Mouse (Mus musculus): ENCODE data around the gene Obp2b. TPM values are rescaled to one million over a fixed set of nuclear protein-coding genes. Genes with fewer than 3 reads are reported as not detected.

Obp2b gene
- polyA plus RNA-seq (2014; fragmentation: Illumina TruSeq; extraction: RNeasy Lipid Tissue Mini Kit (QIAGEN cat#74804); ENCODE audit: low read depth, low replicate concordance): not detected

GRCm38 (mm10) chr2:25736709-25737108, at the start of gene Obp2b:
Gene Obp2b, plus strand, starts transcription at chr2:25737009.

DNA sequence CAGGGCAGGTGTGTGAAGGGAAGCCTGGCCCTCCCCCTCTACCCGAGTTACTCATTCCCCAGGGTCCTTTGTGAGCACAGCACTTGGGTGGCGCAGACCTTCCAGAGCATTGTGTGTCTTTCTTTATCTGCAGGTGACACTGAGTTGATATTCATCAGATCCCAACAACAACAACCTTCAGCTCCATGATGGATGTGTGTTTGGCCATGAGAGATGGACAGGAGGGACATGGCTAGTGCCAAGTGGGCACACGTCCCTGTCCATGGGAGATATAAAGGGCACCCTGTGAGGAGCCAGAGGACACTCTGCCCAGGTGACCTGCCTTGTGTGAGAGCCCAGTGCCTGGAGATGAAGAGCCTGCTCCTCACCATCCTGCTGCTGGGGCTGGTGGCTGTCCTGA, 37.1 kb upstream of the Obp2b start, which contains the start of gene Obp2a:
Gene Obp2a, plus strand, starts transcription at position 301 of the 400 bp plus-strand sequence.

DNA sequence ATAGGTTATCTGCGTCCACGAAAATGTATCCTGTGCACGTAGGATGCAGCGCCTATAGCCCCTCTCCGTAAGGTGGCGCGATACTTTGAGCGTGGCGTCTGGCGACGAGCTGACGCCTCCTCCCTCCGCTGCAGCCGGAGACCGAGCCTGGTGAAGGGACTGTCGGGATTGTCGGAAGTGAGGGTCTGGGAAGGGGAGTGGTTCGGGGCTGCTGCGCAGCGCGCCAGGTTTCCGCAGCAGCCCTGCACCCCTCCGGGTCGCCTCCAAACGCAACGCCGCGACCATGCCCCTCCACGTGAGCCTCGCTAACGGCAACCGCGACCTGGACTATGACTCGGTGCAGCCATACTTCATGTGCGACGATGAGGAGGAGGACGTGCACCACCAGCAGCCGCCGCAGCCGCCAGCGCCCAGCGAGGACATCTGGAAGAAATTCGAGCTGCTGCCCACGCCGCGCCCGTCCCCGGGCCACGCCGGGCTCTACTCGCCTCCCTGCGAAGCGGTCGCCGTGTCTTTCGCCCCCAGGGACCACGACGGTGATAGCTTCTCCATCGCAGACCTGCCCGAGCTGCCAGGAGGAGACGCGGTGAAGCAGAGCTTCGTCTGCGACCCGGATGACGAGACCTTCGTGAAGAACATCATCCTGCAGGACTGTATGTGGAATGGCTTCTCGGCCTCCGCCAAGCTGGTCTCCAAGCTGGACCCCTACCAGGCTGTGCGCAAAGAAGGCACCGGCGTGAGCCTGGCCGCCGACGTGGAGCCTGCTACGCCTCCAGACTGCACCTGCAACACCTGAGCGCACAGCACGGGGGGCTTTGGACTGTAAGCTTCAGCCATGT, 29.9 kb upstream of the Obp2b start, which contains the start of gene Bmyc:
Gene Bmyc, plus strand, starts transcription at position 97 of the 839 bp plus-strand sequence.

DNA sequence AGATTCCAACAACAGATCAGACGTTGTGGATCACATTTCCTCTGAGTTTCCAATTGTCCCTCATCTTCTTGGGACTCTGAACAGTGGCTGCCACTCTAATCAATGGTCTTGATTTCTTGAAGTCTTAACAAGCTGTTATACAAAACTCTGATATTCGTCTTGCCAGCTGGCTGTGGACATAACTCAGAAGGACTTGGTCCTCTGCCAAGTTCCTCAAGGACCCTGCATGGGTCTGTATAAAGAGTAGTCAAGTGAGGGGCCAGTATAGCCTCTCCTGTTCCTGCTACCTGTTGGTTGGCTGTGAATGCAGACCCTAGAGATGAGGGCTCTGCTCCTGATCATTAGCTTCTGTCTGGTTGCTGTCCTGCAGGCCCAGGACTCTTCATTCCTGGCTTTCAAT, 28.5 kb downstream of the Obp2b start, which contains the start of gene Lcn3:
Gene Lcn3, plus strand, starts transcription at position 301 of the 400 bp plus-strand sequence.

GRCm38 (mm10) chr2:25776717-25777116, 39.9 kb downstream of the Obp2b start, which contains the start of gene Lcn11:
Gene Lcn11, plus strand, starts transcription at chr2:25777017.

GRCm38 (mm10) chr2:25781957-25782356, 45.1 kb downstream of the Obp2b start, which contains the start of gene Gm13539:
Gene Gm13539, plus strand, starts transcription at chr2:25782257.

Other genes with a start within 250 kb of the Obp2b start
- gene Lcn12, start 243.1 kb upstream of the Obp2b start, polyA plus RNA-seq (2014; fragmentation: Illumina TruSeq; extraction: RNeasy Lipid Tissue Mini Kit (QIAGEN cat#74804); ENCODE audit: low read depth, low replicate concordance): not detected
- 77.7 TPM for gene Fbxw5, start 236.3 kb upstream of the Obp2b start, polyA plus RNA-seq (2014; fragmentation: Illumina TruSeq; extraction: RNeasy Lipid Tissue Mini Kit (QIAGEN cat#74804); ENCODE audit: low read depth, low replicate concordance)
- 4.2 TPM for gene C8g, start 235.3 kb upstream of the Obp2b start, polyA plus RNA-seq (2014; fragmentation: Illumina TruSeq; extraction: RNeasy Lipid Tissue Mini Kit (QIAGEN cat#74804); ENCODE audit: low read depth, low replicate concordance)
- 13.2 TPM for gene Traf2, start 190.1 kb upstream of the Obp2b start, polyA plus RNA-seq (2014; fragmentation: Illumina TruSeq; extraction: RNeasy Lipid Tissue Mini Kit (QIAGEN cat#74804); ENCODE audit: low read depth, low replicate concordance)
- 280 TPM for gene Edf1, start 179.2 kb upstream of the Obp2b start, polyA plus RNA-seq (2014; fragmentation: Illumina TruSeq; extraction: RNeasy Lipid Tissue Mini Kit (QIAGEN cat#74804); ENCODE audit: low read depth, low replicate concordance)
- 1.7 TPM for gene Mamdc4, start 162.2 kb upstream of the Obp2b start, polyA plus RNA-seq (2014; fragmentation: Illumina TruSeq; extraction: RNeasy Lipid Tissue Mini Kit (QIAGEN cat#74804); ENCODE audit: low read depth, low replicate concordance)
- 91.0 TPM for gene Phpt1, start 161.8 kb upstream of the Obp2b start, polyA plus RNA-seq (2014; fragmentation: Illumina TruSeq; extraction: RNeasy Lipid Tissue Mini Kit (QIAGEN cat#74804); ENCODE audit: low read depth, low replicate concordance)
- gene Ajm1, start 155.3 kb upstream of the Obp2b start, polyA plus RNA-seq (2014; fragmentation: Illumina TruSeq; extraction: RNeasy Lipid Tissue Mini Kit (QIAGEN cat#74804); ENCODE audit: low read depth, low replicate concordance): 0.08 TPM
- 77.4 TPM for gene Rabl6, start 128.5 kb upstream of the Obp2b start, polyA plus RNA-seq (2014; fragmentation: Illumina TruSeq; extraction: RNeasy Lipid Tissue Mini Kit (QIAGEN cat#74804); ENCODE audit: low read depth, low replicate concordance)
- gene Ccdc183, start 119.3 kb upstream of the Obp2b start, polyA plus RNA-seq (2014; fragmentation: Illumina TruSeq; extraction: RNeasy Lipid Tissue Mini Kit (QIAGEN cat#74804); ENCODE audit: low read depth, low replicate concordance): not detected
- 55.1 TPM for gene Tmem141, start 115.0 kb upstream of the Obp2b start, polyA plus RNA-seq (2014; fragmentation: Illumina TruSeq; extraction: RNeasy Lipid Tissue Mini Kit (QIAGEN cat#74804); ENCODE audit: low read depth, low replicate concordance)
- gene Fcna, start 109.0 kb upstream of the Obp2b start, polyA plus RNA-seq (2014; fragmentation: Illumina TruSeq; extraction: RNeasy Lipid Tissue Mini Kit (QIAGEN cat#74804); ENCODE audit: low read depth, low replicate concordance): 4.1 TPM
- gene Lcn8, start 83.9 kb upstream of the Obp2b start, polyA plus RNA-seq (2014; fragmentation: Illumina TruSeq; extraction: RNeasy Lipid Tissue Mini Kit (QIAGEN cat#74804); ENCODE audit: low read depth, low replicate concordance): not detected
- not detected for gene Lcn5, start 79.1 kb upstream of the Obp2b start, polyA plus RNA-seq (2014; fragmentation: Illumina TruSeq; extraction: RNeasy Lipid Tissue Mini Kit (QIAGEN cat#74804); ENCODE audit: low read depth, low replicate concordance)
- not detected for gene Lcn6, start 60.2 kb upstream of the Obp2b start, polyA plus RNA-seq (2014; fragmentation: Illumina TruSeq; extraction: RNeasy Lipid Tissue Mini Kit (QIAGEN cat#74804); ENCODE audit: low read depth, low replicate concordance)
- gene Lcn10, start 54.3 kb upstream of the Obp2b start, polyA plus RNA-seq (2014; fragmentation: Illumina TruSeq; extraction: RNeasy Lipid Tissue Mini Kit (QIAGEN cat#74804); ENCODE audit: low read depth, low replicate concordance): not detected
- gene Obp2a, start 37.0 kb upstream of the Obp2b start, polyA plus RNA-seq (2014; fragmentation: Illumina TruSeq; extraction: RNeasy Lipid Tissue Mini Kit (QIAGEN cat#74804); ENCODE audit: low read depth, low replicate concordance): not detected
- 16.2 TPM for gene Bmyc, start 30.3 kb upstream of the Obp2b start, polyA plus RNA-seq (2014; fragmentation: Illumina TruSeq; extraction: RNeasy Lipid Tissue Mini Kit (QIAGEN cat#74804); ENCODE audit: low read depth, low replicate concordance)
- gene Lcn3, start 28.6 kb downstream of the Obp2b start, polyA plus RNA-seq (2014; fragmentation: Illumina TruSeq; extraction: RNeasy Lipid Tissue Mini Kit (QIAGEN cat#74804); ENCODE audit: low read depth, low replicate concordance): not detected
- not detected for gene Lcn11, start 40.0 kb downstream of the Obp2b start, polyA plus RNA-seq (2014; fragmentation: Illumina TruSeq; extraction: RNeasy Lipid Tissue Mini Kit (QIAGEN cat#74804); ENCODE audit: low read depth, low replicate concordance)
- not detected for gene Gm13539, start 45.2 kb downstream of the Obp2b start, polyA plus RNA-seq (2014; fragmentation: Illumina TruSeq; extraction: RNeasy Lipid Tissue Mini Kit (QIAGEN cat#74804); ENCODE audit: low read depth, low replicate concordance)
- gene Glt6d1, start 78.8 kb downstream of the Obp2b start, polyA plus RNA-seq (2014; fragmentation: Illumina TruSeq; extraction: RNeasy Lipid Tissue Mini Kit (QIAGEN cat#74804); ENCODE audit: low read depth, low replicate concordance): not detected
- not detected for gene Lcn9, start 86.1 kb downstream of the Obp2b start, polyA plus RNA-seq (2014; fragmentation: Illumina TruSeq; extraction: RNeasy Lipid Tissue Mini Kit (QIAGEN cat#74804); ENCODE audit: low read depth, low replicate concordance)
- not detected for gene Sohlh1, start 110.2 kb downstream of the Obp2b start, polyA plus RNA-seq (2014; fragmentation: Illumina TruSeq; extraction: RNeasy Lipid Tissue Mini Kit (QIAGEN cat#74804); ENCODE audit: low read depth, low replicate concordance)
- 0.47 TPM for gene Kcnt1, start 126.7 kb downstream of the Obp2b start, polyA plus RNA-seq (2014; fragmentation: Illumina TruSeq; extraction: RNeasy Lipid Tissue Mini Kit (QIAGEN cat#74804); ENCODE audit: low read depth, low replicate concordance)
- gene Camsap1, start 246.3 kb downstream of the Obp2b start, polyA plus RNA-seq (2014; fragmentation: Illumina TruSeq; extraction: RNeasy Lipid Tissue Mini Kit (QIAGEN cat#74804); ENCODE audit: low read depth, low replicate concordance): 13.6 TPM

All from heart, adult 10 weeks (tissue).